ENCODE assay signal across 11 mouse cellular contexts in the genomic region with DNA sequence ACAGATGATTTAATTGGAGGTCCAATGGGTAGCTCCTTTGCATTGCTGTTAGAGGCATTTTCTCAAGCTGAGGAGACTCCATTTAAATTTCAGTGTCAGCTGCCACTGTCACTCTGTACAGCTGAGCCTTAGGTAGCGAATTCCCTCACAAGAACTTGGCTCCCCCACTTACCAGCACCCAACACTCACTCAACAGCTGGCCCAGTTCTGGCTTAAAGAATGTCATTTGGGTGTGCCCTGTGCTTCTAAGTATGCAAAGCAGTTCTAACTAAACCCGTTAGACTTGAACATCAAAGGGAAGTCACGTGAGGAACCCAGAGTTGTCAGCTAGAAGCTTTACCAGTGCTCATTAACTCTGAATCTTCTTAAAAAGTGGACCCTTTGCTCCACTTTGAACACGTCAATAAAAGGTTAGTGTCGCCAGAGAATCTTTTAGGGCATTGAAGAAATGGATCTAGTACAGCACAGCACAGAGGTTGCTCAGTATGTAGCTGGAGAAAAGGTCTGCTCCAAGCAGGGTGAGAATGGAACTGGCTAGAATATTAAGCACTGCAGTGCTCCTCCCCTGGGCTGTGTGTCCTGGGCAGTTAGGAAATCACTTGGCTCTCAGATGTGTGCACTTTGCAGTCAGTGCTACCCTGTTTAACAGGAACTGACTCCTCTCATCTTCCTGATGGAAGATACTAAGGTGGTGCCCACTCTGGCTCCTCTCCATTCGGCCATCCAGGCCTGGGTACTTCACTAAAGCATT. TPM values are rescaled to one million over a fixed set of nuclear protein-coding genes. Genes with fewer than 3 reads are reported as not detected.
DNase-seq lines count a peak whose midpoint lies in the region; ATAC-seq lines count a peak whose summit lies in the region.
"Had no signal": no experiment of that assay in that cellular context is flagged by ENCODE, and none has a peak within 500 bp of the region (broad histone marks: within the 10 kb centered on the region; RNA-seq: fewer than 3 reads in every experiment).

No protein-coding gene starts in this region.

- no peak for ATAC-seq in forebrain, embryonic 11.5 days (replicated peaks; ENCODE audit: low FRiP score)
- ATAC-seq in forebrain, embryonic 12.5 days (ENCODE audit: low FRiP score): no peak

- no peak overlapping the region for H3K4me3 ChIP-seq in forebrain, embryonic 11.5 days (ENCODE audit: low read depth, low read length)
- H3K4me3 ChIP-seq in forebrain, embryonic 12.5 days (replicated peaks): no peak overlapping the region
- H3K4me3 ChIP-seq: embryonic facial prominence, embryonic 12.5 days; midbrain, embryonic 12.5 days had no signal

- H3K36me3 ChIP-seq in forebrain, embryonic 11.5 days (ENCODE audit: control insufficient read depth, insufficient read depth, low read length): no peaks in the 10 kb centered on the region; the same call in 1 of the 2 replicates
- H3K36me3 ChIP-seq in forebrain, embryonic 12.5 days (replicated peaks): peaks cover 35% of the 10 kb centered on the region

- no peaks in the 10 kb centered on the region for H3K9me3 ChIP-seq in forebrain, embryonic 11.5 days (ENCODE audit: control insufficient read depth, low read length)
- H3K9me3 ChIP-seq in forebrain, embryonic 12.5 days: no peaks in the 10 kb centered on the region
- H3K9me3 ChIP-seq: embryonic facial prominence, embryonic 12.5 days; midbrain, embryonic 12.5 days had no signal

- no peak overlapping the region for H3K27ac ChIP-seq in forebrain, embryonic 11.5 days (ENCODE audit: low read depth, low read length)
- no peak overlapping the region for H3K27ac ChIP-seq in forebrain, embryonic 12.5 days
- H3K27ac ChIP-seq: embryonic facial prominence, embryonic 12.5 days; midbrain, embryonic 12.5 days had no signal

- 68% methylated on average over 6 of the region's 6 CpGs for WGBS in forebrain, embryonic 11.5 days
- WGBS in forebrain, embryonic 12.5 days: 60% methylated on average over 6 of the region's 6 CpGs

- no peak overlapping the region for H3K9ac ChIP-seq in forebrain, embryonic 11.5 days (ENCODE audit: low read length)
- H3K9ac ChIP-seq in forebrain, embryonic 12.5 days: no peak overlapping the region
- H3K9ac ChIP-seq: embryonic facial prominence, embryonic 12.5 days; midbrain, embryonic 12.5 days had no signal

- H3K4me1 ChIP-seq in forebrain, embryonic 11.5 days (replicated peaks; ENCODE audit: control insufficient read depth, insufficient read depth, low read length): no peaks in the 10 kb centered on the region
- no peaks in the 10 kb centered on the region; the same call in 1 of the 2 replicates for H3K4me1 ChIP-seq in forebrain, embryonic 12.5 days
- H3K4me1 ChIP-seq: embryonic facial prominence, embryonic 12.5 days; midbrain, embryonic 12.5 days had no signal

- DNase-seq in forebrain, embryonic 11.5 days (ENCODE audit: low spot score): peak; percentile 25
- peak; percentile 32 for DNase-seq in urinary bladder, postnatal 14 days (ENCODE audit: low spot score)
- no peak for DNase-seq in urinary bladder, adult 18-20 months (ENCODE audit: low spot score in 2 of 2)
- DNase-seq in lung, adult 18-20 months: peak; percentile 39 to 64
- no peak for DNase-seq in ovary, postnatal 36 days (ENCODE audit: low spot score)
- no peak for DNase-seq in gastrocnemius, postnatal 10 days
- no peak for DNase-seq in thymus, postnatal 10 days (ENCODE audit: low spot score in 2 of 2)
- DNase-seq: left cerebral cortex, postnatal 4 days had no signal

- no peak overlapping the region for H3K4me2 ChIP-seq in forebrain, embryonic 11.5 days (ENCODE audit: low read depth, low read length, severe bottlenecking)
- no peak overlapping the region for H3K4me2 ChIP-seq in forebrain, embryonic 12.5 days
- H3K4me2 ChIP-seq: embryonic facial prominence, embryonic 12.5 days; midbrain, embryonic 12.5 days had no signal

- no peaks in the 10 kb centered on the region for H3K27me3 ChIP-seq in forebrain, embryonic 11.5 days (ENCODE audit: control insufficient read depth, insufficient read depth, low read length)
- no peaks in the 10 kb centered on the region for H3K27me3 ChIP-seq in forebrain, embryonic 12.5 days
- H3K27me3 ChIP-seq: embryonic facial prominence, embryonic 12.5 days; midbrain, embryonic 12.5 days had no signal

RNA-seq across cellular contexts. Expression of gene Paqr3, which starts 21.2 kb away (rescaled TPM):
- 12.3 and 14.0 TPM in 2 replicates for polyA plus RNA-seq in forebrain, embryonic 11.5 days (2014; fragmentation: Nextera tagmentation; extraction: Ambion mirVana)
- polyA plus RNA-seq in forebrain, embryonic 12.5 days (2016; fragmentation: Nextera tagmentation; extraction: Ambion mirVana): 16.6 and 17.1 TPM in 2 replicates
- 1 to 10 TPM; 2.2 to 3.0 TPM for total RNA-seq in gastrocnemius, postnatal 10 days (2021)

Comparison
In these comparisons a context has a peak if more than half of its experiments do, and no peak if none do; other contexts are left out.
1. DNase-seq: peak in forebrain, embryonic 11.5 days (single experiment), urinary bladder, postnatal 14 days (single experiment) and lung, adult 18-20 months (2 of 2); none in urinary bladder, adult 18-20 months (0 of 2), ovary, postnatal 36 days (single experiment), gastrocnemius, postnatal 10 days (single experiment) and thymus, postnatal 10 days (0 of 2).